Mouse (Mus musculus): Measurements from ENCODE around the gene Trpm3.

Gene Trpm3

DNA sequence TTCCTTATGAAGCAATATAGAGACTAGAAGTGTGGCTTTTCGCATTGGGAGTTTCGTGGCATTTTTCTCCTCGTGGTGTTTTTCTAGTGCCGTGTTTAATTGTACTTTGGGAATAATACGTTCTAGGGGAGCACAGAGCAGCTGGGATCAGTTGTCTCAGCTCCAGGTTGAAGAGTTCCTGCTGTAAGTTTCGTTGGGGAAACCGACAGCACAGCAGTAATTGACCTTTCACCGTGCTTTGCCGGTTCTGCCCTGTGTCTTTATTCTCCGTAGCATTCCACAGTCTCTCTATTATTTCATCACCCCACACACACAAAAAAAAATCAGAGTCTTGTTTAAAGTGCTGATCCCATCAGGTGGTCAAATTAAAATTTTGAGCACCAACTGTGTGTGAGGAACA, 496.8 kb downstream of the Trpm3 start:
- no peak for DNase-seq (ENCODE audit: low spot score in 2 of 2)

DNA sequence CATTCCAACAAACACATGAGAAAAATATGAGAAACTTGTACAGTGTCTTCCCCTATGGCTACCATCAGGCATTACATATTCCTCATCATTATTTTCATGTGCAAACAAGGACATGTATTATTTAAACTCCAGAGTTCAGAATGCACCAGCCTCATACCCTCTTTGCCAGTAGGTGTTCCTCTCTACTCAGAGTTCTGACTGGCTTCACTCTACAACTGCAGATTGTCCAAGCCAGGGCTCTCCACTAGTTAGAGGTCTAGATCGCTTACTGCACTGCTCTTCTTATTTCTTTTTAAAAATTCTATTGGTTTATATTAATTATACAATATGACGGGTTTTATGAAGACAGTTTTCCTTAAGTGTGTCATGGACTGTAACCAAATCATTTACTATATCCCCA, 498.9 kb downstream of the Trpm3 start:
- DNase-seq (ENCODE audit: low spot score in 2 of 2): no peak

DNA sequence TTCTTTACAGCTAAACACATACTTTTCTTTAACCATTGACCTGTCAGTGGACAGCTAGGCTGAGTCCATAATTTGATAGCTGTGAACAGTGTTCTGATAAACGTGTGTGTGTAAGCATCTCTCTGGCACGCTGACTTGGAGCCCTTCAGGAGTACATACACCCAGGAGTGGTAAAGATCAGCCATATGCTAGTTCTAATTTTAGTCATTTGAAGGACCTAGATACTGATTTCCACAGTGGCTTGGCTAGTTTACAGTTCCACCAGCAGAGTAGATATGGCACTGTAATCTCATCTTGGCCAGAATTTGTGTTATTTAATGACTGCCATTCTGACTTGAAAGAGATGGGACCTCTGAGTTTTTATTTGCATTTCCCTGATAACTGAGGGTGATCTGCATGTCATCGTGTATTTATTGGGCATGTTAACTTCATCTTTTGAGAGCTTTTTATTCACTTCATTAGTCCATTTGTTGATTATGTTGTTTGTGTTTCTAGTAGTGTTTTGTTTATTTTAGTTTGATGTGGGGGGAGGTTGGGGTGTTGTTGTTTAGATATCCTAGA, 499.6 kb downstream of the Trpm3 start:
- DNase-seq (ENCODE audit: low spot score in 2 of 2): no peak

GRCm38 (mm10) chr19:22642124-22642523, 503.3 kb downstream of the Trpm3 start:
- no peak for DNase-seq (ENCODE audit: low spot score in 2 of 2)

DNA sequence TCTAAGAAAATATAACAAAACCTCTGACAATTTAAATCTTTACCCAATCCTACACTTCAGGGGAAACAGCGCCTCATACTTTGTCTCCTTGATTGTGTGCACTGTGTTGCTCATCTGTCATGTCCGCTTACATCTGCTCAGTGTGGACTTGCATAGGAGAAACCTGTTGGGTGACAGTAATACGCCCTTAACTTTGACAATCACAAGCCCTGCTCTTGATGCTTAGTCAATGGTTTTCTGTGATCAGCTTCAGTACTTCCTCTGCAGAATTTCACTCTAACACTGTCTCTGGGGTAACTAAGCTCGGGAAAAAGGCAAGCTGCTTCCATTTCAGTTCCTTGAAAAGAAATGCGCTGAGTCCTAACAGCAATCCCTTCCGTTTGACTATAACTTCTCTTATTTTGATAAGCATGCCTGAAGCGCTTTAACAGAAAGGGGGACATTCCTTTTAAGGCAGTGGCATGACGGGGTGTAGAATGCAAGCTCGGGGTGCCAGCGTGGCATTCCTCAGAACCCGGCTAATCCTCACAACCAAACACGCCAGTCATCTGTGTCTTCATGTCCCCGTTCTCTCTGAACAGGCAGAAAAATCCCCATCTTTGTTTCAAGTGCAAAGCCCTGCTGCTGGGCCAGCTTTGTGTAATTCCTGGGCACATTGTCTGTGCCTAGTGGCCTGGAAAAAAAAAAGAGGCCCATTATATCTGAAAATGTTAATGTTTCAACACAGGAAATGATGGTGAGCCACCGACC, 517.8 kb downstream of the Trpm3 start:
- DNase-seq (ENCODE audit: low spot score in 2 of 2): peak in 1 of 2 experiments; percentile 5

- no peak for DNase-seq (ENCODE audit: low spot score in 2 of 2)
Measured at GRCm38 (mm10) chr19:22657251-22657650, 518.4 kb downstream of the Trpm3 start.

DNA sequence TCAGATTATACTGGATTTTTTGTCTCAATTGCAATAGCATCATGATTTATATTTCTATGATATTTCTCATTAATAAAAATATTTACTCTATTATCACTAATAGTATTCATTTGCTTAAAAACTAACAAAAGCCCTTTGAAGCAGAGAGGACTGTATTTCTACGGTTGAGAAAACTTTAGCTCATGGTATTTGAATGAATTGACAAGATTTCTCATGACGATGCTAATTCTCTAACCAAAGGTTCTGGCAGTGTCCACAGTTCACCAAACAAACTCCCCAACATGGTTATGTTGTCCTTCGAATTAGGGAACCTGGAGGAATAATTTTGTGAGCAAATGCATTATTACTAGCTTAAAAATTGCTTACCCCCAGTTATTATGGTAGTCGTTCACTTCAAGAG, 526.6 kb downstream of the Trpm3 start:
- DNase-seq (ENCODE audit: low spot score in 2 of 2): no peak

GRCm38 (mm10) chr19:22670222-22670621, 531.4 kb downstream of the Trpm3 start:
- no peak for DNase-seq (ENCODE audit: low spot score in 2 of 2)

DNA sequence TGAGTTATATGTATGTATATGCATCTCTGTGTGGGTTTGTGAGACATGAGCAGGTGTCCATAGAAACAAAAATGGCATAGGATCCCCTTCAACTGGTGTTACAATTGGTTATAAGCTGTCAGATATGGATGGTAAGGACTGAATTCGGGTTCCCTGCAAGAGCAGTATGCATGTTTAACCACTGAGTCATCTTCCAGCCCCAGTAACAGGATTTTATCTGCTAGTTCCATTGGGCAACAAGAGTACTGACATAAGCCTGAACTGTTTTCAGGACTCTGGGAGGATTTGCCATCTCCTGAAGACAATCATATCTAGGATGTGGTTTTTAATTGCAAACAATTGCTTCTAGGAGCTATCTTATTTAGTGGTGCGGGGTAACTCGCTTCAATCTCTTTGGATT, 534.0 kb downstream of the Trpm3 start:
- no peak for DNase-seq (ENCODE audit: low spot score in 2 of 2)

- DNase-seq (ENCODE audit: low spot score in 2 of 2): no peak
Measured at GRCm38 (mm10) chr19:22676206-22676605, 537.4 kb downstream of the Trpm3 start.

DNA sequence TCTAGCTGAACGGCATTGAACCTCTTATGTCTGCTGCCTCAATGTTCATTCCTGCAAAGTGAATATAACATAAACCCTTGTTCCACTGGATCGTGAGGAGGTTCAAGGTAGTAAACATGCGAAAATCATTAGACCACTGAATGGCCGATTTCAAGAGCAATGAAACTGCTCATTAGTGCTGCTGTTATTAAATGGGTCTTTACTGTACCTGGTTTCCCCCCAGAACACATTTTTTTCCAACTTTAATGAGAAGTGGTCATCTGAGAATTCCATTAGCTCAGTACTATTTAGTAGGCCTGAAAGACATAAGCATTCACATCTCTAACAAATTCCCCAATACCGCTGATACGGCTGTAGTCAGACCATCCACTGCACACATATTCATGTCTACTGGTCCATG, 543.4 kb downstream of the Trpm3 start:
- no peak for DNase-seq (ENCODE audit: low spot score in 2 of 2)

GRCm38 (mm10) chr19:22691995-22692394, 553.1 kb downstream of the Trpm3 start:
- no peak for DNase-seq (ENCODE audit: low spot score in 2 of 2)

GRCm38 (mm10) chr19:22692553-22692952, 553.7 kb downstream of the Trpm3 start:
- DNase-seq (ENCODE audit: low spot score in 2 of 2): no peak

GRCm38 (mm10) chr19:22692956-22693355, 554.1 kb downstream of the Trpm3 start:
- DNase-seq (ENCODE audit: low spot score in 2 of 2): no peak

- peak in 1 of 2 experiments; percentile 34 for DNase-seq (ENCODE audit: low spot score in 2 of 2)
Measured at GRCm38 (mm10) chr19:22695423-22695822, 556.6 kb downstream of the Trpm3 start.

- DNase-seq (ENCODE audit: low spot score in 2 of 2): no peak
Measured at GRCm38 (mm10) chr19:22698737-22699136, 559.9 kb downstream of the Trpm3 start.

- DNase-seq (ENCODE audit: low spot score in 2 of 2): peak; percentile 15 to 17
Measured at GRCm38 (mm10) chr19:22700871-22701651, 562.2 kb downstream of the Trpm3 start.

DNA sequence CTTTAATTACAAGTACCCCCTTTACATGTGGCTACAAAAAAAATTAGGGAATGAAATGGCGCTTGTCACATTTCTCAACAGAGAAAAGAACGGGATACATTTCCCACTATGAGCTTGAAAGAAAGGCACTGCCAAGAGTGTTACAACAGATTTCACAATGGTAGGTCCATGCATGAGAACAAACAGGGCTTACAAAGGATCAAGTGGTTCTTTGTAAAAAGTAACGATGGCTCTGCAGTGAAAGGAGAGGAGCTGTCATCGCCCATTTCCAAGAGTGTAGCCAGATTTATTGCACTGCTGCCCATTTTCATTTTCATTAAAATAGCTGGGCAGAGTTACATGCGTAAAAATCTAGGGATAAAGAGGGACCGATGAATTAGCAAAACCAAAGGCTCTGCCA, 565.0 kb downstream of the Trpm3 start:
- DNase-seq (ENCODE audit: low spot score in 2 of 2): no peak

- DNase-seq (ENCODE audit: low spot score in 2 of 2): no peak
Measured at GRCm38 (mm10) chr19:22705414-22705813, 566.6 kb downstream of the Trpm3 start.

GRCm38 (mm10) chr19:22719027-22719426, 580.2 kb downstream of the Trpm3 start:
- no peak for DNase-seq (ENCODE audit: low spot score in 2 of 2)

DNA sequence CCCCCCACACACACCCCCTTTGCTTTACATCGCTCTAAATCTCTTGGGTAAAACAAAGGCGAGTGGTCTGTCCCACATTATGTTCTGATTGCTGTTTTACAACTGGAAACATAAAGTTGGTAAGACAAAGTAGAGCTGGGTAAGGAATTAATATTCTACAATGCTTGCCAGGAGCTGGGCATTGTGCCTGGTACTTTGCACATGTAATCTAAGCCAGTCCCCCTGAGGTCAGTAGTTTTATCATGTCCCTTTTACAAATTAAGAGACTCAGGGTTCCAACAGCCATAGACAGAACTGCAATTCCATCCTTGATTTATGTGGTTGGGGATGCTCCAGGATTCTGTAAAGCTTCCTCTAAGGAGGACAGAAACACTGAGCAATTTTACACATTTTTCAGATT, 591.0 kb downstream of the Trpm3 start:
- DNase-seq (ENCODE audit: low spot score in 2 of 2): no peak

DNA sequence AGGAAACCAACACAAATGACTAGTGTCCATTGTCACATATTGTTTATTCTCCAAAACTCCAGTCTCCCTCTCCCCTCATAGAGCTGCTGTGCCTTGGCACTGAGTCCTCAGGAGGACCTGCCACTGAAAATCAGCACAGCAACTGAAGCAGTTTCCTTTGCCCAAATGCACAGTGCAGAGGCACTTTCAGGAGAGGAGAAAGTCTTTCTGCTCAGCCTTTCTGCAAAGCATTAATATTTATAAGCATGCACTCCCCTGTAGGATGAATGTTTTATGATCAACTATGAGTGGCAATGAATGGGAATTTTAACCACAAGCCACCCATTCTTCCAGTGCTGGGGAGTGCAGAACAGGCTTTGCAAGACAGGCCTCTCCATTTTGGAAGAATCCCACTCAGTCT, 592.1 kb downstream of the Trpm3 start:
- no peak for DNase-seq (ENCODE audit: low spot score in 2 of 2)

DNA sequence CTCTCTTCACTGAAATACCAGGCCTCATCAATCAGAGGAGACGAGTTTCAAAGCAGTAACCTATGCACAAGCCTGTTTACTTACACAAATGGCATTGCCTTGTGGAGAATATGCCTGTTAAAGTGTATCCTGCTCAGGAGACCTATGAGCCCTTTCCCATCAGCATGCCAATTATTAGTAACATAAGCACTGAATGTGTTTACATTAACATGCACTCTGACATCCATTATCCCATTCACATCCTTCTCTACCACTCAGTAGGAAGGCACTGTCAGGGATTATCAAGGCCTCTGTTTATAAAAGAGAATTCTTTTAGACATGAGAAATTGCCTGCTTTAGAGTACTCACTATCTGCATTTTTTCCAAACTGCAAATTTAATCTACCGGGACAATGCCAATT, 598.0 kb downstream of the Trpm3 start:
- DNase-seq (ENCODE audit: low spot score in 2 of 2): no peak
